Mouse (Mus musculus) brown adipose tissue, adult 24 weeks (tissue): Measurements from ENCODE around the gene Gm21969. TPM values are rescaled to one million over a fixed set of nuclear protein-coding genes. Genes with fewer than 3 reads are reported as not detected.

Source experiments
- H3K27ac ChIP-seq: fragments of 200-500 bp; replicated peaks from 2 replicates; pipeline ENCODE4 v1.5.1; 2012; ENCODE audit warnings: low read depth, mild to moderate bottlenecking, low read length
- H3K4me1 ChIP-seq: fragments of 200-500 bp; 2 replicates; pipeline ENCODE4 v1.6.1; 2012; ENCODE audit warnings: low read length, mixed read lengths; ENCODE audit not compliant: control insufficient read depth, insufficient read depth, insufficient read length
- H3K4me3 ChIP-seq: fragments of 200-500 bp; 2 replicates; pipeline ENCODE4 v1.5.1; 2012; ENCODE audit warnings: low read depth, mild to moderate bottlenecking, low read length, moderate library complexity; ENCODE audit not compliant: insufficient read depth
- polyA plus RNA-seq: library from polyadenylated mRNA; stranded (reverse); fragments of >200 nt; gene quantifications from 2 replicates; pipeline ENCODE4 v1.2.4, GENCODE M21; 2012; ENCODE audit not compliant: missing spikeins, insufficient read depth, insufficient read length

The Gm21969 gene
- polyA plus RNA-seq, 1 experiment, result not detected

DNA sequence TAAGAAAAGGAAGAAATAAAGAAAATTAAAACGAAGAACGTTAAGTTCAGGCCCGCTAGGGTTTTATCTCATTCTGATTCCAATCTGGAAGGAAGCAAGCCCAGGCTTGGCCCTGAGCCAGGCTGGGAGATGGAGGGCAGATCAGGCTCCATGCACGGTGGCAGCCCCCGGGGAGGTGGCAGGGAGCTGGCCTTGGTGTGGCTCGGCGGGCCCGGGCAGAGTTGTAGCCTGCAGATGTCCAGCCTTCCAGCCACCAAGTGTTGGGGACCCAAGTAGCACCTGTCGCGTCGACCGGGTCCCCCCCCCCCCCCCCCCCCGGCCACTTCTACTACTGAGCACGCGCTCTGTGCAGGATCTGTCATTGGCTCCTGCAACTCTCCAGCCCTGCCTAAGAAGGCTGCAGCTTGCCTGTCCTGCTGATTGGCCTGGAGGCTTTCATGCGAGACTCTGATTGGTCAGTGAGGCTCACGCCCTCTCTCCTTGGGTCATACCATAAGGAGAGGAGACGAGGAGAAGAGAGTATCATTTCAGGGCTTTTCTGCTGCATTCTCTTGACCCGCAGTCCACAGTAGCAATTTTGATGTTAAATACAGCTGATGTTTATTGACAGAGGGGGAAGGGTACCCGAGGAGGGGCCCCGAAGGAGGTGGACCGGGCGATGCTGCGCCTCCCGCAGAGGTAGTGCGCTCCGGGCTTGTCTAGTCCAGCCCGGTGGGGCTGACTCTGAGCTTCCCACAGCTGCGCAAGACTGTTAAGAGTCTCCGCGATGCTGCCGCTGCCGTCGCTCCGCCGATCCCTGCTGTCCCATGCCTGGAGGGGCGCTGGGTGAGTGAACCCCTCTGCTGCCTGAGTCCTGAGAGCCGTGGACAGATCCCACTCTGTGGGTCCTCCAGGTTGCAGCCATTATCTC is 19.6 kb downstream of the Gm21969 start, which contains the start of gene Aldh4a1:
Aldh4a1 (plus strand) TSS at position 494 of the 910 bp plus-strand sequence.
- H3K4me3 ChIP-seq, result peak within 1 kb of the TSS; percentile 81
- H3K27ac ChIP-seq, result peak within 1 kb of the TSS; percentile 92
- peaks cover 2% of the 10 kb centered on the region; the same call in 1 of the 2 replicates for H3K4me1 ChIP-seq

DNA sequence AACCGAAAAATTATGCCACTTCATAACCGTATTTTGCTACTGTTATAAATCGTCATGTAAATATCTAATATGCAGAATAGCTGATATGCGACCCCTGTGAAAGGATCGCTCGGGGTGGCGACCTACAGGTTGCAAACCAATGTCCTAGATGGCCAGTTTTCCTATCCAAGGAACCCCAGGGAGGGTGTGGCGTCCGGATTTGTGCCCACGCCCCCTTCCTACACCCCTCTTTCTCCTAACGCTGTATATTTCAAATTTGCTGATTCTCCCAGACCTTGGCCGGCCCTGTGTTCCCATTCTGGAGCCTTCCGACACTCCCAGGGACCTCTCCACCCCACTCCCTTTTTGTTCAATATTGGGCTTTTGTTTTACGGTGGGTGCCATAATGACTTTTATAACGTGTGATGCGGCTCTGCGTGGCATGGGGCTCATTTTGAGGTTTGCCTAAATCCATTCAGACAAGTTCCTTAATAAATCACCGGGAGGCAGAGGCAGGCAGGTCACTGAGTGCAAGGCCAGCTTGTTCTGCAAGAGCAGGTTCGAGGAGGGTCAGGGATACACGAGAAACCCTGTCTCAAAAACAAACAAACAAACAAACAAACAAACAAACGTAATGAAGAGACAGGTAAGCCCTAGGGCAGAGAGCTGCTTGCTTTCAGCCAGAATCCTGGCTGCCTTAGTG is 20.6 kb downstream of the Gm21969 start:
- Histone ChIP-seq H3K4me3 (peak overlapping the region; percentile 81), H3K4me1 (peaks cover 2% of the 10 kb centered on the region; the same call in 1 of the 2 replicates), H3K27ac (no peak overlapping the region)

- Histone ChIP-seq H3K27ac (no peak overlapping the region), H3K4me3 (peak overlapping the region; percentile 81), H3K4me1 (peaks cover 2% of the 10 kb centered on the region; the same call in 1 of the 2 replicates)
These were observed 21.1 kb downstream of the Gm21969 start for GRCm38 (mm10) chr4:139624116-139624489.

GRCm38 (mm10) chr4:139624706-139625105 is 21.7 kb downstream of the Gm21969 start:
- peak overlapping the region; percentile 27; the same call in 1 of the 2 replicates for H3K4me3 ChIP-seq
- peaks cover 2% of the 10 kb centered on the region; the same call in 1 of the 2 replicates for H3K4me1 ChIP-seq
- no peak overlapping the region for H3K27ac ChIP-seq

- H3K27ac ChIP-seq, result no peak overlapping the region
- H3K4me1 ChIP-seq, result peaks cover 2% of the 10 kb centered on the region
- no peak overlapping the region for H3K4me3 ChIP-seq
These were observed 24.4 kb downstream of the Gm21969 start for GRCm38 (mm10) chr4:139627361-139627760.

- Histone ChIP-seq H3K4me3 (no peak overlapping the region), H3K4me1 (no peaks in the 10 kb centered on the region; the same call in 1 of the 2 replicates), H3K27ac (no peak overlapping the region)
These were observed 27.2 kb downstream of the Gm21969 start for GRCm38 (mm10) chr4:139630171-139630570.

DNA sequence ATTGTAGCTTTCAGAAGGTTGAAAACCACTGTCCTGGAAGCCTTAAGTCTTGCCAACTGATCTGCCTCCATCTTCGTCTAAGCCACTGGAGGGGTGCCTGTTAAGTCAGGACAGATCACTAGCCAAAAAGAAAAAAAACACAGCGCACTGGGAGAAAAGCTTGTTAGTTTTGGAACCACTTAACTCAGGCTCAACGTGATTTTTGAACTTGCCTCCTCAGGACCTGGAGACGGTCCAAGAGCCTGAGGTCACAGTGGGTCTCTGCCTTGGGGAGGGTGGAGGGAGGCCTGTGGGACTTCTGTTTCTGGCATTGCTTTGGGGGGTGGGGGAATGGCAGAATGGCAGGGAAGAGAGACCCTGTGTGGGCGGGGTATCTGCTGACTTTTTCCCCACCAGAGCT is 28.2 kb downstream of the Gm21969 start:
- Histone ChIP-seq H3K4me3 (no peak overlapping the region), H3K27ac (no peak overlapping the region), H3K4me1 (no peaks in the 10 kb centered on the region; the same call in 1 of the 2 replicates)

- Histone ChIP-seq H3K27ac (no peak overlapping the region), H3K4me1 (no peaks in the 10 kb centered on the region; the same call in 1 of the 2 replicates), H3K4me3 (no peak overlapping the region)
These were observed 28.7 kb downstream of the Gm21969 start for GRCm38 (mm10) chr4:139631569-139632253.

- Histone ChIP-seq H3K27ac (no peak overlapping the region), H3K4me1 (no peaks in the 10 kb centered on the region; the same call in 1 of the 2 replicates), H3K4me3 (no peak overlapping the region)
These were observed 29.2 kb downstream of the Gm21969 start for GRCm38 (mm10) chr4:139632254-139632580.

DNA sequence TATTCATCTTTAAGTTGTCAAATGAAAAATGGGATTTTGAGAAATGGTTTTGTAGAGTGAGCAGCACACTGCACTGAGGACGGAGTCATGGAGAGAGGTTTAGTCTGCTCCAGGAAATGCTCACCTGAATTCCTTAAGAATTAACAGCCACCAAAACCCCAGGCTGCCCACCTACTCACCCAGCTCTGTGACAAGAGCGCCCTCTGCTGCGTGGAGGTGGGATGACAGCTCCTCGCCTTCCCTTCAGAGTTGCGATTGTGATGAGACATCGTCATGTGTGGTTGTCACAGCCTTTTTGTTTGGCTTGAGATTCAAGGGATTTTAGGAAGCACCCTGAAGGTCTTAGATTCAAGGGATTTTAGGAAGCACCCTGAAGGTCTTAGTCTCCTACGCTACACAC is 33.4 kb downstream of the Gm21969 start:
- H3K4me3 ChIP-seq, result no peak overlapping the region
- H3K27ac ChIP-seq, result no peak overlapping the region
- no peaks in the 10 kb centered on the region; the same call in 1 of the 2 replicates for H3K4me1 ChIP-seq

- Histone ChIP-seq H3K4me1 (no peaks in the 10 kb centered on the region), H3K4me3 (no peak overlapping the region), H3K27ac (no peak overlapping the region)
These were observed 34.9 kb downstream of the Gm21969 start for GRCm38 (mm10) chr4:139637847-139638246.

DNA sequence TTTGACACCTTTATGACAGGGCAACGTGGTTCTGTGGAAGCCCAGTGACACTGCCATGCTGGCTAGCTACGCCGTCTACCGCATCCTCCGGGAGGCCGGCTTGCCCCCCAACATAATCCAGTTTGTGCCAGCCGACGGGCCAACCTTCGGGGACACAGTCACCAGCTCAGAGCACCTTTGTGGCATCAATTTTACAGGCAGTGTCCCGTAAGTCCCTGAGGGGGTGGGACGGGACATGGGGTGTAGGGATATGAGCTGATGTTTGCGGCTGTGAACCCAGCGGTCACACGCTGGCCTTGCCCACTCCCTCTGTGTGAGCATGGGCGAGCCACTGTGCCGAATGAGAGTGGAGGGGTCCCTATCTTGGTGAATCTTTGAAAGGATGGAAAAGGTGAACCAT is 35.4 kb downstream of the Gm21969 start:
- no peaks in the 10 kb centered on the region for H3K4me1 ChIP-seq
- no peak overlapping the region for H3K4me3 ChIP-seq

DNA sequence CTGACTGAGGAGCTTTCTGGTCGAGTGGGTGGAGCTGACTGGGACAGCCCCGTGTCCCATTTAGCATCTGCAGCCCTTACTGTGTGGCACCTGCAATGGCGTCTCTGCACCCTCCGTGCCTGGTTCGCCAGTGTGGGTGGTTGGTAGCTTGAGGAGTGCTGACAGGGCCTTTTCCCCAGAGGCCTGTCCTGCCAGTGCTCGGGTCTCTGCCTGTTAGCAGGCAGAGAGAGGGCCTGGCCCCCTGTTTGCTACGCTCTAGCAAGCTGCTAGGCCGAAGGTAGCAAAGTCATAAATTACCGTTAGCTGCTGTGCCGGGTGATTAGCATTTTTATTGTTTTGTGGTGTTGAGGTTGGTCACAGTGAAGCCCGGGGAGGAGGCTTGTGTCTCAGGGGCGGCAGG is 36.8 kb downstream of the Gm21969 start:
- H3K27ac ChIP-seq, result no peak overlapping the region
- H3K4me1 ChIP-seq, result no peaks in the 10 kb centered on the region

More for the DNA sequence above, 35.4 kb downstream of the Gm21969 start:
- no peak overlapping the region for H3K27ac ChIP-seq

DNA sequence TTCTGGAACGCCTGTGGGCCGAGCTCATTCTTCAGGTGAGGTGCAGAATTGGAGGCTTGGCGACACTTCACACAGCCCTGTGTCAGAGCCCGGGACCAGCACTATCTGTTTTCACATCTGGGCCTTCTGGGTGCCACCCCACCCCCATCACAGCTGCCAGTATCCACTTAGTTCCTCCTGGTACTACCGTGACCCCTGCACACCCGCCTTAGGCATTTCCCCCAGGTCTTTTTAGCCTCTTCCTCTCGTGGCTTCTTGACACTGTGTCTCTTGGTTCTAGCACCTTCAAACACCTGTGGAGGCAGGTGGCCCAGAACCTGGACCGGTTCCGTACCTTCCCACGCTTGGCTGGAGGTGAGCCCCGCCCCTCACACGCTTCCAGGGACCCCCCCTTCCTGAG is 37.3 kb downstream of the Gm21969 start:
- no peak overlapping the region for H3K27ac ChIP-seq
- no peaks in the 10 kb centered on the region for H3K4me1 ChIP-seq
- no peak overlapping the region for H3K4me3 ChIP-seq

More for the DNA sequence above, 36.8 kb downstream of the Gm21969 start:
- no peak overlapping the region for H3K4me3 ChIP-seq

DNA sequence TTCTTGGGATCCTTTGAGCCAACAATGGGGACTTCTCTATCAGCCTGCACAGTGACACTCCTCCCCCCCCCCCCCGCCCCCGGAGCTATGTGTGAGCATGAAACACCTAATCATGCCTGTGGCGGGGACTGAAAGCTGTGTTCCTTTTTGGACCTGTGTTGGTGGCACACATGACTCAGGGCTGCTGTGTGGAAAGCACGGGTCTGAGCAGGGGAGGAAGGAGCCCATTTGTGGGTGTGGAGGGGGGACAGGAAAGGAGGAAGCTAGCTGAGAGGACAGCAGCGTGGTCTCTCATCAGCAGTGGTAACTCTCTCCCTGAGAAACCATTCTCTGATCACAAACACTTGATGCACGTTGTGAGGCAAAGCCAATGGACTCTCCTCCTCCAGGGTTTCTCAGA is 37.8 kb downstream of the Gm21969 start:
- no peak overlapping the region for H3K4me3 ChIP-seq
- H3K27ac ChIP-seq, result no peak overlapping the region
- H3K4me1 ChIP-seq, result no peaks in the 10 kb centered on the region
